Mouse (Mus musculus) embryonic facial prominence, embryonic 12.5 days (tissue): Measurements from ENCODE around the gene Slc16a4. TPM values are rescaled to one million over a fixed set of nuclear protein-coding genes. Genes with fewer than 3 reads are reported as not detected.

ENCODE experiments used
- ATAC-seq: fragments of 200-750 bp; cut with Nextera tagmentation; 2 replicates; pipeline ENCODE4 v1.8.0; 2017; ENCODE audit not compliant: insufficient number of reproducible peaks, insufficient read depth, low FRiP score, low TSS enrichment
- H3K27ac ChIP-seq: fragments of 300-500 bp; sonication (generic); 2 replicates; pipeline ENCODE4 v1.5.1; 2016; ENCODE audit warnings: mild to moderate bottlenecking
- H3K27me3 ChIP-seq: fragments of 300-500 bp; sonication (generic); 2 replicates; pipeline ENCODE4 v1.6.1; 2016; ENCODE audit warnings: mild to moderate bottlenecking, moderate library complexity
- H3K36me3 ChIP-seq: fragments of 300-500 bp; sonication (generic); 2 replicates; pipeline ENCODE4 v1.6.1; 2016; ENCODE audit warnings: mild to moderate bottlenecking
- H3K4me1 ChIP-seq: fragments of 300-500 bp; sonication (generic); 2 replicates; pipeline ENCODE4 v1.6.1; 2016
- H3K4me2 ChIP-seq: fragments of 300-500 bp; sonication (generic); replicated peaks from 2 replicates; pipeline ENCODE4 v1.6.1; 2016; ENCODE audit warnings: mild to moderate bottlenecking, moderate library complexity
- H3K4me3 ChIP-seq: fragments of 300-500 bp; sonication (generic); 2 replicates; pipeline ENCODE4 v1.5.1; 2016; ENCODE audit warnings: mild to moderate bottlenecking
- H3K9ac ChIP-seq: fragments of 300-500 bp; sonication (generic); 2 replicates; pipeline ENCODE4 v1.6.1; 2016; ENCODE audit warnings: mild to moderate bottlenecking, moderate library complexity
- H3K9me3 ChIP-seq: fragments of 300-500 bp; sonication (generic); 2 replicates; pipeline ENCODE4 v1.6.1; 2016; ENCODE audit warnings: mild to moderate bottlenecking, moderate library complexity
- WGBS: fragments of 180-500 bp; shearing (Covaris S2); methylation state at CpG from one replicate; pipeline ENCODE4 v1.1.7; 2016; 5-methylcytosine and 5-hydroxymethylcytosine counted together
- polyA plus RNA-seq: library from polyadenylated mRNA; unstranded; fragments of >200 nt; fragmentation: Nextera tagmentation; extraction: Ambion mirVana; gene quantifications from 2 replicates; pipeline ENCODE4 v1.2.1, GENCODE M21; 2016

Gene Slc16a4
- polyA plus RNA-seq, 1 experiment from 2014 or later, result 5.4 TPM

GRCm38 (mm10) chr3:107261851-107262165 lies 29.2 kb upstream of the Slc16a4 start:
- Histone ChIP-seq H3K36me3 (no peaks in the 10 kb centered on the region), H3K4me3 (no peak overlapping the region), H3K27me3 (no peaks in the 10 kb centered on the region), H3K27ac (no peak overlapping the region), H3K4me1 (peaks cover 13% of the 10 kb centered on the region), H3K4me2 (no peak overlapping the region), H3K9me3 (no peaks in the 10 kb centered on the region), H3K9ac (no peak overlapping the region)
- 32% methylated on average over 7 of the region's 7 CpGs for WGBS
- ATAC-seq, result no peak

GRCm38 (mm10) chr3:107266814-107267345 lies 24.1 kb upstream of the Slc16a4 start:
- H3K27me3 ChIP-seq, result 0 out of 2 replicates have a peak, but pooled peaks cover 3% of the 10 kb centered on the region
- no peak overlapping the region for H3K9ac ChIP-seq
- no peak overlapping the region for H3K4me2 ChIP-seq
- H3K9me3 ChIP-seq, result no peaks in the 10 kb centered on the region
- no peak for ATAC-seq
- H3K27ac ChIP-seq, result no peak overlapping the region
- WGBS, result 68% methylated on average over 2 of the region's 2 CpGs
- H3K4me1 ChIP-seq, result no peaks in the 10 kb centered on the region
- H3K4me3 ChIP-seq, result no peak overlapping the region
- H3K36me3 ChIP-seq, result no peaks in the 10 kb centered on the region

- 0 out of 2 replicates have a peak, but pooled peaks cover 3% of the 10 kb centered on the region for H3K27me3 ChIP-seq
- no peak overlapping the region for H3K4me3 ChIP-seq
- 79% methylated on average over 3 of the region's 3 CpGs for WGBS
- H3K9me3 ChIP-seq, result no peaks in the 10 kb centered on the region
- no peak overlapping the region for H3K9ac ChIP-seq
- H3K4me1 ChIP-seq, result no peaks in the 10 kb centered on the region
- no peaks in the 10 kb centered on the region for H3K36me3 ChIP-seq
- H3K27ac ChIP-seq, result no peak overlapping the region
- H3K4me2 ChIP-seq, result no peak overlapping the region
- ATAC-seq, result no peak; the same call in 1 of the 2 replicates
Observed at GRCm38 (mm10) chr3:107272433-107272832, 18.6 kb upstream of the Slc16a4 start.

- ATAC-seq, result peak; percentile 78; the same call in 1 of the 2 replicates
- no peak overlapping the region for H3K4me2 ChIP-seq
Observed at GRCm38 (mm10) chr3:107273820-107274219, 17.2 kb upstream of the Slc16a4 start.

GRCm38 (mm10) chr3:107275351-107275750 lies 15.7 kb upstream of the Slc16a4 start:
- 64% methylated on average over 5 of the region's 5 CpGs for WGBS

More at GRCm38 (mm10) chr3:107273820-107274219, 17.2 kb upstream of the Slc16a4 start:
- H3K9me3 ChIP-seq, result no peaks in the 10 kb centered on the region
- H3K27ac ChIP-seq, result no peak overlapping the region
- H3K27me3 ChIP-seq, result no peaks in the 10 kb centered on the region
- WGBS, result 12% methylated on average over 3 of the region's 3 CpGs
- no peak overlapping the region for H3K4me3 ChIP-seq
- H3K9ac ChIP-seq, result no peak overlapping the region
- no peaks in the 10 kb centered on the region for H3K4me1 ChIP-seq
- no peaks in the 10 kb centered on the region for H3K36me3 ChIP-seq

GRCm38 (mm10) chr3:107275996-107276395 lies 15.0 kb upstream of the Slc16a4 start:
- WGBS, result 59% methylated on average over 4 of the region's 4 CpGs
- ATAC-seq, result no peak

More at GRCm38 (mm10) chr3:107275351-107275750, 15.7 kb upstream of the Slc16a4 start:
- Histone ChIP-seq H3K36me3 (no peaks in the 10 kb centered on the region), H3K27ac (no peak overlapping the region), H3K4me1 (0 out of 2 replicates have a peak, but pooled peaks cover 7% of the 10 kb centered on the region), H3K4me3 (no peak overlapping the region), H3K27me3 (no peaks in the 10 kb centered on the region), H3K9ac (no peak overlapping the region), H3K4me2 (no peak overlapping the region), H3K9me3 (no peaks in the 10 kb centered on the region)
- ATAC-seq, result no peak

GRCm38 (mm10) chr3:107276626-107277025 lies 14.4 kb upstream of the Slc16a4 start:
- WGBS, result 72% methylated on average over 3 of the region's 3 CpGs
- H3K4me3 ChIP-seq, result no peak overlapping the region
- 0 out of 2 replicates have a peak, but pooled peaks cover 9% of the 10 kb centered on the region for H3K4me1 ChIP-seq
- no peak overlapping the region for H3K9ac ChIP-seq
- no peak overlapping the region for H3K4me2 ChIP-seq
- no peak for ATAC-seq
- no peak overlapping the region for H3K27ac ChIP-seq
- H3K36me3 ChIP-seq, result no peaks in the 10 kb centered on the region
- H3K9me3 ChIP-seq, result no peaks in the 10 kb centered on the region
- H3K27me3 ChIP-seq, result no peaks in the 10 kb centered on the region

More at GRCm38 (mm10) chr3:107275996-107276395, 15.0 kb upstream of the Slc16a4 start:
- Histone ChIP-seq H3K27ac (no peak overlapping the region), H3K9ac (no peak overlapping the region), H3K27me3 (no peaks in the 10 kb centered on the region), H3K36me3 (no peaks in the 10 kb centered on the region), H3K4me1 (0 out of 2 replicates have a peak, but pooled peaks cover 9% of the 10 kb centered on the region), H3K9me3 (no peaks in the 10 kb centered on the region), H3K4me2 (no peak overlapping the region), H3K4me3 (no peak overlapping the region)

- Histone ChIP-seq H3K27me3 (no peaks in the 10 kb centered on the region), H3K27ac (no peak within 1 kb of the TSS), H3K9ac (peak within 1 kb of the TSS; percentile 60), H3K4me1 (0 out of 2 replicates have a peak, but pooled peaks cover 9% of the 10 kb centered on the region), H3K4me3 (peak within 1 kb of the TSS; percentile 68), H3K36me3 (peaks cover 12% of the 10 kb centered on the region), H3K4me2 (peak within 1 kb of the TSS; percentile 56), H3K9me3 (no peaks in the 10 kb centered on the region)
- 3% methylated on average over 43 of the region's 43 CpGs for WGBS
- peak; percentile 71 for ATAC-seq
Observed at GRCm38 (mm10) chr3:107278479-107279269, 12.4 kb upstream of the Slc16a4 start, which contains the start of gene Lamtor5. Gene Lamtor5, plus strand, starts transcription at chr3:107278858.

GRCm38 (mm10) chr3:107286123-107286522 lies 4.9 kb upstream of the Slc16a4 start:
- no peak overlapping the region for H3K4me3 ChIP-seq
- WGBS, result 79% methylated on average over 2 of the region's 2 CpGs
- H3K27ac ChIP-seq, result no peak overlapping the region
- H3K4me1 ChIP-seq, result 0 out of 2 replicates have a peak, but pooled peaks cover 3% of the 10 kb centered on the region
- ATAC-seq, result no peak
- H3K9ac ChIP-seq, result no peak overlapping the region
- H3K36me3 ChIP-seq, result peaks cover 19% of the 10 kb centered on the region
- no peak overlapping the region for H3K4me2 ChIP-seq
- H3K27me3 ChIP-seq, result no peaks in the 10 kb centered on the region
- no peaks in the 10 kb centered on the region for H3K9me3 ChIP-seq

- Histone ChIP-seq H3K27ac (no peak overlapping the region), H3K4me2 (no peak overlapping the region), H3K9me3 (no peaks in the 10 kb centered on the region), H3K36me3 (peaks cover 13% of the 10 kb centered on the region), H3K4me3 (no peak overlapping the region), H3K27me3 (no peaks in the 10 kb centered on the region), H3K4me1 (0 out of 2 replicates have a peak, but pooled peaks cover 8% of the 10 kb centered on the region), H3K9ac (no peak overlapping the region)
- no peak for ATAC-seq
Observed at GRCm38 (mm10) chr3:107287346-107287745, 3.7 kb upstream of the Slc16a4 start.

- Histone ChIP-seq H3K4me2 (no peak overlapping the region), H3K27me3 (no peaks in the 10 kb centered on the region), H3K4me3 (no peak overlapping the region), H3K9me3 (no peaks in the 10 kb centered on the region), H3K27ac (no peak overlapping the region), H3K9ac (no peak overlapping the region), H3K4me1 (0 out of 2 replicates have a peak, but pooled peaks cover 8% of the 10 kb centered on the region), H3K36me3 (no peaks in the 10 kb centered on the region)
- ATAC-seq, result no peak
- WGBS, result 85% methylated on average over 5 of the region's 5 CpGs
Observed at GRCm38 (mm10) chr3:107295672-107296360, 4.8 kb downstream of the Slc16a4 start.
